Mouse (Mus musculus) common myeloid progenitor, adult 5-6 weeks (primary cell): ENCODE results near the gene Nwd1. TPM values are rescaled to one million over a fixed set of nuclear protein-coding genes. Genes with fewer than 3 reads are reported as not detected.
"Not testable (repeated sequence)": the region's sequence is repeated elsewhere in the genome, so short reads cannot be mapped to it uniquely, and the experiment has no call there.

Experiments
- ATAC-seq: replicated peaks from 2 replicates; pipeline ENCODE4 v1.8.0; 2016; ENCODE audit warnings: low read depth, mild to moderate bottlenecking, moderate TSS enrichment, inconsistent platforms; ENCODE audit not compliant: poor library complexity, severe bottlenecking
- total RNA-seq: library from RNA; stranded (forward); fragments of 200-1000, 187-1606 nt; gene quantifications from 2 replicates; pipeline ENCODE4 v1.2.3, GENCODE M21; 2017

The Nwd1 gene
- total RNA-seq, 1 experiment from 2014 or later, result 9.1 TPM

DNA sequence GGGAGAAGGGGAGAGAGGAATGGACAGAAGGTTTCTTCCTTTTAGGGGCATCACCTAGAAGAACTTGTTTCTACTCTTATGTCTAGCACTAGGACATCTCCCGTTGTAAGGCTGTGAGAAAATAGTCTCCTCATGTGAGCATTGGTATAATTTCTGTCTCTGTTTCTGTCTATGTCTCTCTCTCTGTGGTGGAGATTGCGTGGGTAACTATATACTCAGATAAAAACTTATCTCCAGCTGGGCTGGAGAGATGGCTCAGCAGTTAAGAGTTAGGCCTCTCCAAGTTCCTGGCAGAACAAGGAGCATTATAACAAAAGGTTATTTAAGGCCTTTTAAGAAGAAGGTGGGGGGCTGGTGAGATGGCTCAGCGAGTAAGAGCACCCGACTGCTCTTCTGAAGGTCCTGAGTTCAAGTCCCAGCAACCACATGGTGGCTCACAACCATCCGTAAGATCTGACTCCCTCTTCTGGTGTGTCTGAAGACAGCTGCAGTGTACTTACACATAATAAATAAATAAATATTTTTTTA lies 37.1 kb downstream of the Nwd1 start:
- ATAC-seq, result not testable (repeated sequence)

DNA sequence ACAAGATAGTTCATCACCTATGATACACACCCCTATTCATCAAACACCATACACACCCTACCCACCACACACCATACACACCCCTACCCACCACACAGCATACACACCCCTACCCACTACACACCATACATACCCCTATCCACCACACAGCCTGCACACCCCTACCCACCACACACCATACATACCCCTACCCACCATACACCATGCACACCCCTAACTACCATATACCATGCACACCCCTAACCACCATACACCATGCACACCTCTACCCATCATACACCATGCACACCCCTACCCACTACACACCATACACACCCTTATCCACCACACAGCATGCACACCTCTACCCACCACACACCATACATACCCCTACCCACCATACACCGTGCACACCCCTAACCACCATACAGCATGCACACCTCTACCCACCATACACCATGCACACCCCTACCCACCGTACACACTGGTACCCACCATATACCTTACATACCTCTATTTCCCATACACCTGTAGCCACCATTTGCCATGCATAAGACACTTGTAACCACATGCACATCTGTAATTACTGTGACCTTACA lies 51.9 kb downstream of the Nwd1 start:
- ATAC-seq, result no peak

DNA sequence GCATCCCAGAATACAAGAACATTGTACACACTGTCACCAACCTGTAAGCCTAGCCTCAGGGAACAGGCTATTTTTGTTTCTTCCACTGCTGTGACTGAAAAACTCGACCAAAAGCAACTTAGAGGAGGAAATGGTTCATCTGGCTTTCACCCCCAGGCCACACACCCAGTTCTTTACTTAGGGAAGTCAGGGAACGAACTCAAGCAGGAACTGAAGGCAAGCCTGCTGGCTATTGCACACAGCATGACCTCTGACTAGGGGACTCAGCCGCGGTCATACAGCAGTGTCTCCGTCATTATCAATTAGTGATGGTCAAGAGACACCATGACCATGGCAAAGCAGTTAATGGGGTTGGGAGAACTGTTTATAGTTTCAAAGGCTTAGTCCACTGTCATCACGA lies 66.1 kb downstream of the Nwd1 start:
- ATAC-seq, result no peak

DNA sequence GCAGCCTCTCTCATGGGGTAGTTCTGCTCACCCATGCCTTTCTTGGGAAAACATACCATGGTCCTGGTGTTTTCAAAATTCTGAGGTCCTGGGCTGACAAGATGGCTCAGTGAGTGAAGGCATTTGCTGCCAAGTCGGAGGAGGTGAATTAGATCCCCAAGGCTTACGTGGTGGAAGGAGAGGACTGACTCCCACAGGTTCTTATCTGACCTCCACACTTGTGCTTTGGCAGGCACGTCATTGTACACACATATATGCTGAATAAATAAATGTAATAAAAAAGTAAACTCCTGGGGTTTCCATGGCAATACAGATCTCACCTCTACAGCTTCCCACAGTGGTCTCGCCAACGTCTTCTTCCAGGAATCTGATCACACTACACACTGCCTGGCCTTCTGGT lies 70.1 kb downstream of the Nwd1 start:
- peak; percentile 36; the same call in 1 of the 2 replicates for ATAC-seq

DNA sequence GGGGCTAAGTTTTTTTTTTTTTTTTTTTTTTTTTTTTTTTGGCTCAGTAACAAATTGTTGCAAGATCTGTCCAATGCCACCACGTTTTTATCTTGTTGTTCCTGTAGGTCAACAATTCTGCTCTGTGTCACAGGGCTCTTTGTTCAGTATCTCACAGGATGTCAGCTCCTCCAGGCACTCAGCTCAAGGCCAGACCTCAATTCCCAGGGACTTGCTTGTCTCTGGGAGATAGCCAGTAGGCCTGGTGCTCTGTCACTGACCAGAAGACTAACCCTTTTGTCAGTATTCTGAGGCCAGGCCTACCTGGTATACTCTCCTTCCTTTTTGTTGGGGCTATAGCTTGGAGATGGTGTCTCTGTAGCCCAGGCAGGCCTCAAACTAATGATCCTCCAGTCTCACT lies 74.0 kb downstream of the Nwd1 start:
- no peak for ATAC-seq

DNA sequence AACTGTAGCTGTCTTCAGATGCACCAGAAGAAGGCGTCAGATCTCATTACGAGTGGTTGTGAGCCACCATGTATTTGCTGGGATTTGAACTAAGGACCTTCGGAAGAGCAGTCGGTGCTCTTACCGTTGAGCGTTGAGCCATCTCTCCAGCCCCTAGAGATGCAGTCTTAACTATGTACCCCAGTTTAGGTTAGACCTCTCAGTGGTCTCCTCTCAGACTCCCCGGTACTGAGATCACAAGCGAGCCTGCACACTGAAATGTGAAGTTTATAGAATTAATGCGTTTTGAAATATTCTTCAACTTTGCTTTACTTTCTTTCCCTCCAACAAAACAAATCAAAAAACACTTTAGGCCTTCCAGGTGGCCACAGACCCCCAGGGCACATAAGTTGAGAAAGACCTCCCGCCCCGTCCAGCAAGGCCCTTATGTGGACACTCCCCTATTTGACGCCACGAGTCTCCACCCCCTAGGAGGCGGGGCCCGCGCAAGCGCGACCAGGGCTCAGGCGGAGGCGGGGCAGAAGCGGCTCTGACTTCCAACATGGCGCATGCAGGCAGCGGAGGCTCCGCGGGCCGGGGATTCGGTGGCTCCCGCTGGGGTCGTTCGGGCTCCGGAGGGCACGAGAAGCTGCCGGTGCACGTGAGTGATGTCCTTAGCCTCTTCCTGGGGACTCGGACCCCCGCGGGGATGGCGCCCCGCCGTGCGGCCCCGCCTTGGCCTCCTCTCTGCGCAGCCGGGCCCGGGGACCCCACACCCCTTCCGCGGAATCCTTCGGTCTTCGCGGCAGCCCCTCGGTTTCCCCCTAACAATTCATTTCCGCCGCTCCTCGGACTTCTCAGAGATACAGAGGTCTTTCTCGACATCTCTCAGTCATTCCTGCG lies 76.5 kb downstream of the Nwd1 start, which contains the start of gene Sin3b:
Gene Sin3b, plus strand, starts transcription at position 517 of the 882 bp plus-strand sequence.
- ATAC-seq, result peak; percentile 96

DNA sequence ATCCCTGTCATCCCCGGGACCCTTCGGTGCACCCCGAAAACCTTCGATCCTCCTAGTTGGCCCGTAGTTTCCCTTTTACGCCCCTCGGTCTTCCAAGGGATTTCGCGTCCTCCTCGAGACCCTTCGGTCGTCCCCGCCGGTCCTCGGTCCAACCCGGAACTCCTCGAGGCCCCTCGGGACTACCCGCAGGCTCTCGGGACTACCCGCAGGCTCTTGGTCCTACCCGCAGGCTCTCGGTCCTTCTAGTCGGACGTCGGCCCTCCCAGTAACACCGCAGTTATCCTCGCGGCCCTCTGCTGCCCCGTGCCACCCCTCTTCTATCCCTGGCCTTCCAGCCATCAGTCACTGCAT lies 77.1 kb downstream of the Nwd1 start:
- peak; percentile 26 for ATAC-seq

DNA sequence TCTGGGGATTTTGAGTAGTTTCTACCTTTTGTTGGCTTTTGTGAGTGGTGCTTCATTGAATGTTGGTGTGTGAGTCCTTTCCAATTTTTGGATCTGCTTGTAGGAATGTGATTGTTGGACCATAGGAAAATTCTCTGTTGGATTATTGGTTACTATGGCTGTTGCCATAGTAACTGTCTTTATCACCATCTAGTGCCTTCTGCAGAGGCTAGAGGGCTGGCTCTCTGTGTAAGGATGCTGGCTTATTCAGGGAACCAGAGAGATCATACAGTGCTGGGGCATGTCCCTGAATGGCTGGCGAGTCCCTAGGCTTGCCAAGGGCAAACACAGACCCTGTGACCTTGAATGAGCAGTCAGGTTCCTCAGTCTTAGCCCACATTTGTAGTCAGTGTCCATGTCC lies 82.1 kb downstream of the Nwd1 start:
- ATAC-seq, result no peak

DNA sequence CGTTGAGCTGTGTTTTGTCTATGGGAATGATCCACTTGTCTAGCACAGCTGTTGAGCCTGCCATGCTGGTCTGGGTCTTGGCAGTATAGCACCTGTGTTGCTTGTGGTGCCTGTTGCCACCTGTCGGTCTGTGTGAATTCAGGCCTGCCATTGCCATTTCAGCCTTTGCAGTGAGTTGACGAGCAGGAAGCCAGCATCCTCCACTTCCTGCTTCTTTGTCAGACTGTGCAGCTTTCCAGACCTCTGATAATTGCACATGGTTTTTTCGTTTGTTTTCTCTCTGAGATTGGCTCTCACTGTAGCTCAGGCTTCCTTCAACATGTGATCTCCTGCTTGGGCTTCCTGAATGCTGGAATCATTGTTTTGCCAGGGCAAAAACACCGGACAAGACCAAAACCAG lies 88.5 kb downstream of the Nwd1 start:
- ATAC-seq, result 0 out of 2 replicates have a peak, but pooled peaks have one; percentile 20

DNA sequence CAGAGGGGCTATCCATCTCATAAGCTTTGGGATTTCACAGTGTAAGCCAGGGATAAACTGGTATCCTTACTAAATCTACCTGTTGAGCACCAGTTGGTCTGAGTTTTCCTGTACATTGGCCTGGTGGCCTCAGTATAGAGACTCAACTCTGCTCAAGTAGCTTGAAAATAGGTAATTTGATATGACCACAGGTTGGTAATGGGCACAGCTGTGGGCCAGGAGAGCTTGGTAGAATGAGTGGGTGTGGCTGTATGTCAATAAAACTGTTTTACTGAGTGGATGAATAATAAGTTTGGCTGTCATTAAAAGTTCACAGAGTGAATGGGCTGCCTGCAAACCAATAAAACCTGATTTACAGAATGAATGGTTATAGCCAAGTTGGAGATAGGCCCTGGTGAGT lies 90.4 kb downstream of the Nwd1 start:
- ATAC-seq, result no peak

DNA sequence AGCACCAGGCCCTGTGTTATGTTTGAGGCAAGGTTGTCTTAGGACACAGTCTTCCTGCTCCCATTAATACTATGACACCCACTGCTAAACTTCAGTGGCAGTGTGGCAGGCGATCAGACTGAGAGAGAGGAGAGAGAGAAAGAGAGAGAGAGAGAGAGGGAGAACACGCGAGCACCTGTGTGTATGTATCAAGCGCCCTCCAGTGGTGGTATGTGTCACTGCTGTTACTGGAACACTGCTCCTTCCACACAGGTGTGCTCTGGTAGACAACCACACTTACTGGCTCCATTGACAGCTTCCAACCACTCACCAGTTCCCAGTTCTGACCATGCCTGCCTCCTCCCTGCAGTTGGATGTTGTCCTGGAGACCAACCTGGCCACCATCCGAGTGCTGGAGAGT lies 99.5 kb downstream of the Nwd1 start:
- ATAC-seq, result peak; percentile 77

DNA sequence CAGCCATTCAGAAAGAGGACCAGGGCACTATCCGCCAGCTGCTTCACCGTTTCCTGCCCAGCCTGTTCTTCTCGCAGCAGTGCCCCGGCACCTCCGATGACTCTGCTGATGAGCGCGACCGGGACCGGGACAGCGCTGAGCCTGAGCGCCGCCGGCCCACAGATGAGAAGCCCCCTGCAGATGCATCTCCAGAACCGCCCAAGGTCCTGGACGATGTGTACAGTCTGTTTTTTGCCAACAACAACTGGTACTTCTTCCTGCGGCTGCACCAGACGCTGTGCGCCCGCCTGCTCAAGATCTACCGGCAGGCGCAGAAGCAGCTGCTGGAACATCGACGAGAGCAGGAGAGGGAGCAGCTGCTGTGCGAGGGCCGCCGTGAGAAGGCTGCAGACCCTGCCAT lies 103.3 kb downstream of the Nwd1 start:
- no peak for ATAC-seq

DNA sequence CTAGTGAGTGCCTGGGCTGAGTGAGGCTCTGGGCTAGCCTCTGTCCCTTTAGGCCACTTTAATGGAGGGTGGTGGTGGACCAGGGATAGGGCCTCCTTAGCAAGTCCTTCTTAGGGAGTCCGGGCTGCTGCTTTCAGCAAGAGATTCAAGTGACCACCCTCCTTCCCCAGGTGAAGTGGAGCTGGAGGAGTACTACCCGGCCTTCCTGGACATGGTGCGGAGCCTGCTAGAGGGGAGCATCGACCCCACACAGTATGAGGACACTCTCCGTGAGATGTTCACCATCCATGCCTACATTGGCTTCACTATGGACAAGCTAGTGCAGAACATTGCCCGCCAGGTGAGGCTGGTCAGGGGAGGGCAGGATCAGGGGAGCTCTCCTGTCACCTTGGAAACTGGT lies 103.8 kb downstream of the Nwd1 start:
- no peak for ATAC-seq

DNA sequence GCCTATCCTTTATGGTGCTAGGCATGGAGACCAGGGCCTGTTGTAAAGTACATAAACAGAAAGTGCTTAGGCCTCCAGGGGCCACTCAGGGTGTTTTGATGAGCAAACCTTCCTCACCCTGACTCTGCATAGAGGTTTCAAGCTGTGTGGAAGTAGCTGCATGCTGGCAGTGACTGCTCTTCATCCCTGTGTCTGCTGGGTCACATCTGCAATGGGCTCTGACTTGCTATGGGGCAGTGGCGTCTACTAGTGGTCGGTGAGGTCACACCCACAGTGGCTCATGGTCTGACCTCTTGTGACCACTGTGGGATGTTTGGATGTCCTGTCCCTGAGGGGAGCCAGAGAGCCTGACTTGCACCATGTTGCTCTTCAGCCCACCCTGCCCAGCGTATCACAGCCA lies 104.6 kb downstream of the Nwd1 start:
- no peak for ATAC-seq

DNA sequence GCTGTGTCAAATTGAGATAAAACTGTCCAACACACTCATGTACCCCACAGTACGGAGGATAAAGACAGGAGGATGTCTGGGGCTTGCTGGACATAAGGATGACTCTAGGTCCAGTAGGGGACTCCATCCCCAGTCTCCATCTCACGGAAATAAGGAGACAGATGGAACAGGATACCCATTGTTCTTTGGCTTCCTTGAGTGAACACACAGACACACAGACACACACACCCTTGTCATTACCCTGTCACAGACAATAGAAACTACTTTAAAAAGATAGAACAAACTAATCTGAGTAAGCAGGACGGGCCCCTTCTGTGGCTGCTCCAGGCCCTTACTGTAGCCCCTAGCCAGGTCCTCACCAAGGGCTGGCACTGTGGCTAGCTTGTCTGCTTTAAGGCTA lies 105.8 kb downstream of the Nwd1 start:
- no peak for ATAC-seq

DNA sequence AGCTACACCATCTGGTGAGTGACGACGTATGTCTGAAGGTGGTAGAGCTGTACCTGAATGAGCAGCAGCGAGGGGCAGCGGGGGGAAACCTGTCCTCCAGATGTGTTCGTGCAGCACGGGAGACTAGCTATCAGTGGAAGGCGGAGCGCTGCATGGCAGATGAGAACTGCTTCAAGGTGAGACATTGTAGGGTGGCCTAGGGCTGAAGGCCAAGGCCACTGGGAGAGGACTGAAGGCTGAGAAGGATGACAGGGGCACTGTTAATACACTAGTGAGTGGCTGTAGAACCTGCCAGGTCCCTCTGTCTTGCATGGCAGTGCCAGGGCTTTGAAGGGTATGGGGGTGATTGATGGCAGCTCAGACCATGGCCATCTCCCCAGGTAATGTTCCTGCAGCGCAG lies 106.7 kb downstream of the Nwd1 start:
- no peak for ATAC-seq

DNA sequence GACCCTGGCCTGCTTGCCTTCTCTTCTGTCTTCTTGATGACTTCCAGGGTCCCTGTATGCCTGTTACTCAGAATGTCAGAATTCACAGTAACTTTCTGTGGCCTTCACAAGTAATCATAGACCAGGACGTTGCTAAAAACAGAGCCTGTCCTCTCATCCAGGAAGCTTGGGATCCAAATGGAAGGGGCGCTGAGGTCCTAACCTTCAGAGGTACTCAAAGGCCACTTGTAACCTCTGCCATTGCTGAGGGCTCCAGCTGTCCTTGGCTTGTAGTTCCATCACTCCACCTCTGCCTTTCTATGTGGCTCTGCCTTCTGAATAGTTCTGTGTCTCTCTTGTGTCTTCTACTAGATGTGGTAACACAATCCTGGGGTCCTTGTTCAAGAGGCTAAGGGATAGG lies 107.3 kb downstream of the Nwd1 start:
- ATAC-seq, result no peak

DNA sequence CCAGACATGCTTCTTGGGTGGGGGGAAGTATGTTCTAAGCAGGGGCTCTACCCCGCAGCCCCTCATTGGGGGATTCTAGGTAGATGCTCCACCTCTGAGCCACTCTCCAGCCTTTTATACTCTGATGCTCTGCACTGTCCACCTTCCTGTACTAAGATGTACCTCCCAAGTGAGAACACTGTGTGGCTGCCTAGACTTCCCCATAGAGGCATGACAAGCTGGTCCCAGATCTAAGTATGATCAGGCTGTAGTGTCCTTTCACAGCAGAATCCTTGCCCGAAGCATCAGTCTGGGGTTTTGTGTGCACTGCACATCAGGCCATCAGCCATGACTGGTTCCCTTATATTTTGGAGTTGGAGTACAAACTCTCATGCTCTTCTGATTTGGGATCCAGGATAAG lies 109.5 kb downstream of the Nwd1 start:
- no peak for ATAC-seq

DNA sequence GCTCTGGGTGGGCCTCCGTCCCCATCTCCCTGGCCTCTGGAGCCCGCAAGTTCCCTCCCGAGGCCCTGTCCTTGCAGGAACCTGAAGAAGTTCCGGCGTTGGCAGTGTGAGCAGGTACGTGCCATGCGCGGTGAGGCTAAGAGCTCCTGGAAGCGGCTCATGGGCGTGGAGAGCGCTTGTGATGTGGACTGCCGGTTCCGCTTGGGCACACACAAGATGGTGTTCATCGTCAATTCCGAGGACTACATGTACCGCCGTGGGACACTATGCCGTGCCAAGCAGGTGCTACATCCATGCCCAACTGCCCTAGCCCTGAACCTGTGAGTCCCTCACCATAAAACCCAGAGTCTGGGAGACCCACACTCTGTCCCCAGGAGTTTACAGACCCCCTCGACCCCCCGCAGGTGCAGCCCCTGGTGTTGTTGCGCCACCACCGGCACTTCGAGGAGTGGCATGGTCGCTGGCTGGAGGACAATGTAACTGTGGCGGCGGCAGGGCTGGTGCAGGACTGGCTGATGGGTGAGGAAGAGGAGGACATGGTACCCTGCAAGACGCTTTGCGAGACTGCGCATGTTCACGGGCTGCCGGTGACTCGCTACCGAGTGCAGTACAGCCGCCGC lies 110.4 kb downstream of the Nwd1 start:
- ATAC-seq, result no peak

DNA sequence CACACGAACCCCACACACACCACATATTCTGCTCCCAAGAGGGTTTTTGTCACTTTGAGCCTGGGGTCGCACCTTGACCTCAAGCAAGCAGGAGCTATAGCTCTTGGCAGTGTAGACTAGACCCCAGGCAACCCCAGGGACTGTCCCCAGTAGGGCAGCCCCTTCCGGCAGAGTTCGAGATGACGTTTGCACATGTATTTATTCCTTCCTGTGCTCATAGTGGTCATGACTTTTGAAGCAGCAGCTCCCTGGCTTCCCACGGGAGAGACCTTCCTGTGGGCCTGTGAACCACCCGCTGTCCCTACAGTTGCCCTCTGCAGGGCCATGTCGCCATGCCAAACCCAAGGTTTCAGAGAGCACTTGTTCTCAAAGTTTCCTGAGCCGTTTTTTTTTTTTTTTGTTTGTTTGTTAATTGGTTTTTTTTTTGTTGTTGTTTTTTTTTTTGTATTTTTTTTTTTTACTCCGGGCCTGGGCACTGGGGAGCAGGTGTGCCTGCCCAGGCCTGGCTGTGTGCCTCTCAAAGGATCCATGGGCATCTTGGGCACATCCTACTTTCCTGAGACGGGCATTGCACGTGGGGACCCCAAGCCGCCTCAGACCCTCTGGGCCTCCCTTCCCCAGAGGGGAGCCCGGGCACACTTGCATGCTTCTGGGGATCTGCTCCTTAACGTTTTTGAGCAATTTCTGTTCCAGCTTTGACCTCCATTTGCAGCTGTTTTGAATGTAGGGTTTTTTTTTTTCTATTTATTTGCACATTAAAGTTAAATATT lies 111.1 kb downstream of the Nwd1 start:
- ATAC-seq, result no peak
